Mouse (Mus musculus) adrenal gland, adult (tissue): Measurements from ENCODE around the gene Map3k13.

Experiments used
- DNase-seq, 2 experiments: peaks; one replicate each; pipeline ENCODE4 v3.0.0; 2022 to 2023; ENCODE audit warnings: low spot score in 1 of 2; ENCODE audit not compliant: inconsistent age in 2 of 2

Gene Map3k13

DNA sequence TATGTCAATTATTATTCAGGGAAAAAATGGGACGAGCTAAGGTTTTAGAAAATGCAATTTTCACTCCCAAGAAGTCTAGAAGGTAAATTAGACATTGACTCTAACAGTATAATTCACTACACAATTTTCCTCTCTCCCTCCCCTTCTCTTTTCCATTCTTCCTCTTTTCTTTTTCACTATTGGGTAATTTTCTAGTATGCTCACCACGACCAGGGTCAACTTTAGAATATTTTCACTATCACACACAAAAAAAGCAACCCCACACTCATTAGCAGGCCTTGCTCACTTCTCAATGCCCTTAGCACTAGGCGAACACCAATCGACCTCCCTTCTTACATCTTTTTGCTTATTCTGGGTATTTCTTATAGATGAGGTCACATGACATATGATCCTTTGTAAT lies 54.7 kb downstream of the Map3k13 start:
- DNase-seq: no peak

DNA sequence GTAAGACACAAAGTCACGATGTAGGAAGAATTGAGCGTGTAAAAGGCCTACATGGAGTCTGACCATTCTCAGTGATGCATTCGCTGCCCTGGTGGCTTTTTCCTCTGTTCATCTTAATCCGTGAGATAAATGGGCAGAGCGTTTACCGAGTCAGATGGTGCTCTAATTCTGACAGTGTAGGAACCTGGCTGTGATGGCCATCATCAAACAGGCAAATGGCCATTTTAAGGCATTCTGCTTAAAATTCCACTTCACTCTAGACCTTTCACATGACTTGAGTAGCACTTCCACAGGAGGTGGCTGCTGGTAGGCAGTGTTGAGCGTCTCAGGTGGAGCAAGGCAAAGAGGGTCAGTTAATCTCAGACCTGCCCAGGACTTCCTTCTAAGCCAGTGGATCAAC lies 58.2 kb downstream of the Map3k13 start:
- no peak for DNase-seq

DNA sequence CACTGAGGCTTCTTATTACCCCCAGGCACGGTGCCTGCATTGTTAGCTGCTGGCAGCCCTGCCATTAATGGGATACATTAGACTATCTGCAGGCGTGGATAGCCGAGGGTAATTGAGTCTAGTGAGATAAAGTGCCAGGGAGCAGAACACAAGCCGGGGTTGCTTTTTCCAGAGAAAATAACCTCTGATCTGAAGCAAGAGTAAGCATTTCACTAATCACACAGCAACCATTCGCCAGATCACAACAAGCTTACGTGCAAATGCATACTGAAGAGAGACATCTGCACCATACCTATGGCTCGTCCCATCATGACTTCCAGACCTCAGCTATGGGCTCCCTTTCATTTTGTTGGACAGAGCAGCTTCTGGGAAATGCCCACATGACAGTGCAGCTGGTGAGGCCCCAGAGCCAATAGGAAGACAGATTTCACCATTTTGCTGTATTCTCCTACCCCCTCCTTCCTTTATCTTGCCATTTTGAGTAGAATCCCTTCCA lies 59.3 kb downstream of the Map3k13 start:
- peak; percentile 21 to 47 for DNase-seq

DNA sequence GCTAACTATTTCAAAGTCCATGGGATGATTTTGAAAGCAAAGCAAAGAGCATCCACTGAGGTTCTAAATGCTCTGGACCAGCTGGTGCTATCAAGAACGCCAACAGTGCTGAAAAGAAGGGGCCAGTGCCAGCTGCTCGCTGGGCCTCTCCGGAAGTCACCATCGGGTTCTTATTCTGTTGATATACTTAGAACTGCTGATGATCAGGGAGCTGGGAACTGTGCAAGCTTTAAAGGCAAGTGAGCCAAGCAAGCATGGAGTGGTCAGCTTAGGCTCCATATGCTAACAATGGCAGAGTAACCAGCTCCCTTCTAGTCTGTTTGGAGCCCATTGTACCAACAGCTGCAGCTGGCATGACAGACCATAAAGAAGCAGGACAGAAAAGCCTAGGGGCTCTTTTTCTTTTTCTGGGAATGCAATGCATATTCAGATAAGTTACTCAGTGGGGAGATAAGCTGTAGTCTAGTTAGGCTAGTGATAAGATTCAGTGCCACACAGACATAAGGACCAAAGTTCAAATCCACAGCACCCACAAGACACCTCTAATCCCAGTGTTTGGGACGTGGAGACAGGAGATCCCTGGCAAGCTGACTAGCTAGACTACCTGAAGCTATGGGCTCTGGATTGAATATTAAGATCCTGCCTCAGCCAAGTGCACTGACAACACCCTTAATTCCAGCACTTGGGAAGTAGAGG lies 60.6 kb downstream of the Map3k13 start:
- no peak for DNase-seq

DNA sequence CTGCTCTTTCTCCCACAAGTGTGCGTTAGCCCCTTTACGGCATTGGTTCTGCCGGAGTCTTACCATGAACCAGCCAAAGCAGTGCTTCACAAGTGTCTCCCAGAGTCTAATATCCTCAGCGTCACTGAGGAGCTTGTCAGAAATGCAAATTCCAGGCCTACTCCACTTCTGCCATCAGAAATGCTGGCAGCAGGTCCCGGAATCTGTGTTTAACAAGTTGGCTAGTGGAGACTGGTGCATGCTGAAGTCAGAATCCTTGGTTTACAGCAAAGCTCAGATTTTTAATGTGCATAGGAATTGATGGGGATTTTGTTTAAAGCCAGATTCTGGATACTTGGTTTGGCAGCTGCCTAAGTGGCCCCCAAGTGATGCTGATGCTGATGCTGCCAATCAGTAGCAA lies 62.0 kb downstream of the Map3k13 start:
- DNase-seq: no peak

DNA sequence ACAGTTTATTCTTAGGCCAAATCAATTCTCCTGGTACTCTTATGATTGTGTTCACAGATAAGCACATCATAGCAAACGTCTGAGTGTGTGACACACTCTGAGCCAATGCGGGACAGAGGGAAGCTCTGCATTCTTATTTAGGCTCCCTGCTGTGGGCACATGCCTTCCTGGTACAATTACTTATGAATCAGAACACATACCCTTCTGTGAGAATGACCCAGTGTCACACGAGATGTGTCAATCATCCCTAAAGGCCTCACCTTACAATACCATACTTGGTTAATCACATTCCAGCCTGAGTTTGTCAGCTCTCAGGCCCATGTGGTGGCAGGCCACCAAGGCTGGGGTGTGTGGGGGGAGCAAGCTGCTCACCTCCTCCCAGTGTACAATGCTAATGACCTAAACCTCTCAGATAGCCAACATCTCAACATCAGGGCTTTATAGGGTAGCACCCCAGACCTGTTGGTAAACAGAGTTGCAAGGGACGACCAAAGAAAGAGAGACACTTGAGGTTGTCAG lies 63.0 kb downstream of the Map3k13 start:
- DNase-seq: no peak

DNA sequence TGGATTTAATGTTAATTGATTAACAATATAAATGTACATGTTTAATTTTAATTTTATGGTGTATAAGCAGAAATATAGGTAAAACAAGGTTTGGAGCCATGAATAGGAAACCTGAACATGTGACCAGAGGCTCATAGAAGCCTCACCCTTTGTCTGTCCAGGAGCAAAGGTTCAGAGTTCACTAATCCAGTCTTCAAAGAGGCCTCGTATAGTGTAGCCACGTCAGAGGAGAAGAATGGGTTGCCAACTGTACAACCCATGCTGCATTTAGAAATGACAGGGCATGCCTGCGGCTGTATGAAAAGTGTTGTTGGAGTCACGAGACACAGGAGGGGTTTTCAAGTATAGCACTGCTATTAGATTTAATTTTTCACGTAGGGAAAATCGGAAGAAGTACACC lies 64.0 kb downstream of the Map3k13 start:
- DNase-seq: no peak

DNA sequence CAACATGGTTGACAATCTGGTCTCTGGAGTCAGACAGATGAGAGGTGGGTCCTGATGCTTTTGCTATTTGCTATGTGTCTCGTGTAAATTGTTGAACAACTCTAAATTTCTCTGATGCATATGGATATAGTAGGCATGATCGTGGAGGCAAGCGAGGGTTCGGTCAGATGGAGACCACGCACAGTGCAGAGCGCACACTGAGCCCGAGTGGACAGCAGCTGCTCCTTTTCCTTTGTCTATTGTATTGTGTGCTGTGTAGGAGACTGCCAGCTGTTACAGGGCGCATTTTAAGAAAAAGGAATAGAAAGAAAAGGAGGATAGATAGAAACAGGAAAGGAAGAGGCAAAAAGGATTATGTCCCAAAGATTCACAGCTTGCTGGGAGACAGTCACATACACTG lies 64.7 kb downstream of the Map3k13 start:
- DNase-seq: no peak

DNA sequence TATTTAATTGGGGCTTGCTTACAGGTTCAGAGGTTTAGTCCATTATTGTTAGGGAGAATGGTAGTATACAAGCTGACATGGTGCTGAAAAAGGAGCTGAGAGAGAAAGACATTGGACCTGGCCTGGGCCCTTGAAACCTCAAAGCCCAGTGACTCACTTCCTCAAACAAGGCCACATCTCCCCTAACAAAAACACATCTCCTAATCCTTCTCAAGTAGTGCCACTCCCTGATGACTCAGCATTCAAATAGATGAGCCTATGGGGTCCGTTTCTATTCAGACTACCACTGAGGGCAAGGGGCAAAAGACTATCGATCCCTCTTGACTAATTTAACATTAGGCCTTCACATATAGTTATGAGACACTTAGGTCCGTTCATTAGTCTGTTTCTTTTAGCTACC lies 68.3 kb downstream of the Map3k13 start:
- no peak for DNase-seq

DNA sequence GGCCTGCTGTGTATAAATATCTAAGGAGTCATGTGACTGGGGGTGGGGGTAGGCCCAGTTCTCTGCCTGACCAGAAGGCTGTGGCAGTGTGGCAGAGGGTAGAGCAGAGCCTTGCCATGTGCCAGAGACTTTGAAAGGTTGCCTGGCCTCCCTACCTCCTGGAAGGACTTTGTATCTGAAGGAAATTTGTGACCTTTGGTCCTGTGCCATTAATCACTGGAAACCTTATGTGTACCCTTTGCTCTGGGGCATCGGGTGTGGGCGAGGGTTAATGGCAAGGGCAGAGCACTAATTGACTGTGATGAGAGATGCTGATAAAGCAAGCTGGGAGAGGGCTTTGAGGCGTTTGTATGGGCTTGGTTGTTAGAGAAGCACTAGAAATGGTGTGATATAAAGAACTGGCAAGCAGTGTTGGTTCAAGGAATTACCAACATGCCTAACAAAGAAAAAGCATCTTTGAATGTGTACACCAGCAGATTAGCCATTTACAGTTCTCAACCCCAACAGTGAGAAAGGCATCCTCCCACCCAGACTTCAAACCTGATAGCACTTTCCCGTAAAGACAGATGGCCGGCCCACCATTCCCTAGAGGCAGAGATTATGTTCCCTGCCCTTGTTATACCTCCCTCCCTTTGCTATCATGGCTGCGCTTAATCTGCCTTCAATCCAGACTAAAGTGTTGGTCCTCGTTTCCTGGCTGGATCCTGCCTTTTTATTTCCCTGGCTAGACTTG lies 71.3 kb downstream of the Map3k13 start:
- peak in 1 of 2 experiments; percentile 21 for DNase-seq

DNA sequence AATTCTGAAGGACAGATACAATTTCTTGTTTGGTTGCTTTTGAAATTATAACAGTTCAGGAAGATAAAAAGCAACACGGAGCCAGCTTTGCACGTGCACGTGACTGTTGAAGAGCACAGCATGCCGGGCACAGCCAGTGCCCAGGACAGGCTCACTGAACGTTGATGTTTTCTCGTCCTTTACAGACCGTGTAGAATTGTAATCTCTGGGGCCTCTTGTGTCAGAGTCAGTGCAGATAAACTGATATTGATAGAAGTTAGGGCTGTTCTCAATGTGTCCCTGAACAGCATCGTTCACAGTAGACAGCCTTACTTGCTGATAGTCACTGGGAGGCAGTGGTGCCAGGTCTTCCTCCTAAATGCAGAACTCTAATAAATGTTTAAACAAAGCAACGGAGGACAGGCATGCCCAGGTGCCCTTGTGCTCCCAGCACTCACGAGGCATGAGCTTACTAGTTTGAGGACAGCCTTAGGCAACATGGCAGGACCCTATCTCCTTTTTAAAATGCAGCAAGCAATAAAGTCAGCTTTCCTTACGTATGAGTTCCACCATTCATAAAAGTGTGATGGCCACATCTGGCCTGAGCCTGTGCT lies 71.9 kb downstream of the Map3k13 start:
- peak in 1 of 2 experiments; percentile 20 for DNase-seq

DNA sequence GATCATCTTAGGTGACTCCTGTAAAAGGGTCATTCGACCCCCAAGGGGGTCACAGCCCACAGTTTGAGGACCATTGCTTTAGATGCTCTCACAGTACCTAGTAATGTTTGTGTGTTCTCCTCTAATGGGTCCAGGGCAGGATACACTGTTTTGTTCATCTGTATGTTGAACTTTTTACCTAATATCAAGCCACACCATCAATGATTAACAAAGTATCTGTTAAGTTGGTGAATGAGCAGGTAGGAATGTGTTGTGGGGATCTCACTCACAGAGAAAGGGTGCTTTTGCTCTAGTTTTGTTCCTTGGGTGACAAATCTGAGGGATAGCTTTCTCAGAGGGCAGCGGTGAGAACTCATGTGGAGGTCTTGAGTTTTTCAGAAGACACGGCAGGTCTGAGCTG lies 73.6 kb downstream of the Map3k13 start:
- DNase-seq: no peak

DNA sequence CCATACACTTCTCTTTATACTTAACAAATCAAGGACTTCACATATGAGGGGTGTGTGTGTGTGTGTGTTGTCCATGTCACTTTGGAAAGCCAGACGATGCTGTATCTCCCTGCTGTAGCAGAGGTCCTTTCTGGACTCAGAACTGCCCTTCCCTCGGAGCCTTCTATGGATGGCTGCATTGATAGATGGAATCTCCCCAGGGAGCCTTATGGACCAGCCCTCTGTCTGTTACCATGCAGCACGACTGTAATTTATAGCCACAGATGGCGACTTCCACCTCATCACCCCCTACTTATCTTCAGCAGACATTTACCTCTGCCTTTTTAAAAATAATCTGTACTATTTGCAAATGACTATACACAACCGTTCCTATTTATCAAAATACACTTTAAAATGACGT lies 74.5 kb downstream of the Map3k13 start:
- no peak for DNase-seq

DNA sequence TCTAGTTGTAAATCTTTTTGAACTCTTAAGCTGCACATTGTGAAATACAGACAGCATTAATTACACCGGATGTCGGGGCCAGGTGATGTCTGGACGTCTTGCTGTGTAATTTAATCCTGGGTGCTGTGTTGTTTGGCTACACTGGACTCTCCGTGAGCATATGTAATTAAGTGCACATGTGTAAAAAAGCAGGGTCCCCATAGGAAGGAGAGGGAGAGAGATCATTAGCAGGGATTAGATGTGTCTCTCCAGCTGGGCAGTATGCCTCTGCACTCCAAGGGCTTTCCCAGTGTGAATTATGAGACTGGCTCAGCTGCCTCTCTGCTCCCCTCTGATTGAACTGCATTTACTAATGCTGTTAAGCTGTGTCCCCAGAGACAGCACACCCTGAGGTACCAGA lies 75.7 kb downstream of the Map3k13 start:
- no peak for DNase-seq

DNA sequence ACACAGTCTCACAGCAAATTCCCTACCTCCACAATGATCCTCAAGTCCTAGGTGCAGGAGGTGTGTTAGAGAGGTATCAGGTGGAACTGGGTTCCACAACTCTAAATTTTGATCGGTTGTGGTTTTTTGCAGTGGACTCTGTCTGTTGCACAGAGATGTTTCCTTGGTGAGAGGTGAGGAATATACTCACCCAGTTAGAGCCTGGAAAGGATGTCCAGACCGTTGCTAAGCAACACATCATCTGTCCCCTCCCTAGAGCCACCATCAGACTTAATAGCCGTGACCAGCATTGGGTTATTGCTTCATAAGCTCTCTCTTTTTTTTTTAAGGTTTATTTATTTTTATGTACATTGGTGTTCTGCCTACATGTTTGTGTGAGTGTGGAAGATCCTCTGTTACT lies 83.6 kb downstream of the Map3k13 start:
- DNase-seq: no peak

DNA sequence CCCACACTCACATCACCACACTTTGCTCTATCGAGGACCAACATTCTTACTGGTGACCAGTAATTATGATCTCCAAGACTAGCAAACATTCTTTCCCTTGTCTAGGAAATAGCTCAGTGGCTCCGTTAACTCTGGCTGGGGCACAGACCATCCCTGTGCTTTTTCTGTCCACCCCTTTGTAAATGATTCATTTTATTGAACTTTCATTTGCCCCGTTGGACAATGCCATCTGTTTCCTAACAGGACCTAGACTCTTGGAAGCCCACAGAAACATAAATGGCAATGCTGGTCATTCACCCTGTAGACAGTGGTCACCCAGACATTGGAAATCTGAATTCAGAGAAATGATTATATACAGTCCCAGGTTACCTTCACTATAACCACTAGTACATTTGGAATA lies 84.7 kb downstream of the Map3k13 start:
- DNase-seq: no peak

DNA sequence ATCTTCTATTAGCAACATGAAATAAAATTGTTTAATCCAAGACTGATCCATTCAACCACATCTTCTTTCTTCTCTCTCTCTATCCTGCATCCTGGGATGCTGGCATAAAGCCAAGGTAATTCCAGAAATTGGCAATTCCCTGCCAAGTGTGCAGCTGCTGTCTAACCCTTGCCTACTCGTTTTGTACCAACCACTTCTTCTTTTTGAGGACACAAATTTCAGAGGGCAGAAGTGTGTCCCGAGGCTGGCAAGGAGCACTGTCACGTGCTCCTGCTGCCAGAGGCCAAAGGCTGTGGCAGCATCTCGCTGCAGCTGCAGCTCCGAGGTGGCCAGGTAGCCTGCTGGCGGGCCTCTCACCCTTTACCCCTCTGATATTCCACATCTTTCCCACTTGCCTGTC lies 87.0 kb downstream of the Map3k13 start:
- DNase-seq: no peak

DNA sequence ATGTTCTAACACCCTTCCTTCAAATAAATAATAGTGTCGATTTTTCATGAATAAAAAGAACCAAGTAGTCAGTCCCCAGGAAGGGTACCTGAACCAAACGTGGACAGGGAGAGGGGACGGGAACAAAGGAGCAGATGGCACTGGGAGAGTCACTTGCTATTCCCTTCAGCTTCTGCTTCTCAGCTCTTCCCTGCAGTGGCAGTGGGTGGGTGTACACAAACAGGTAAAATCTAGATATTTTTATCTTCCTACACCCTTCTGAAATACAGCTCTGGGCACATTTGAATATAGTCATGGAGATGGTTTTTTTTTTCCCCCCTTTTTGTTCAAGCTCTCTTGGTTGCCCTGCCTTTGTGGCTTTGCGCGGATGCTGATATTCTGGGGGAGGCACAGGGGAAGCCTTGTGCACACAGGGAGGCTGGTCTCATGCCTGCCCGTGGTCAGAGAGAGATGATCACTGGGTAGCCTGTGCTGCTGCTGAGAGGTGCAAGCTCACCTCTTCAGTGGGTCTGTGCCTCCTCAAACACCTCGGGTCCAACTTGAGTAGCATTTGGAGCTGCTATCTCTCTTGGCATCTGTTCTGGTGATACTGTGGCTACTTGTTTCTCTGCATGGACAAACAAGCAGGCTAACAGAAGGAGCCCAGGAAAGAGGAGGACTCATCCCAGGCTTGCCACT lies 87.6 kb downstream of the Map3k13 start:
- DNase-seq: no peak

DNA sequence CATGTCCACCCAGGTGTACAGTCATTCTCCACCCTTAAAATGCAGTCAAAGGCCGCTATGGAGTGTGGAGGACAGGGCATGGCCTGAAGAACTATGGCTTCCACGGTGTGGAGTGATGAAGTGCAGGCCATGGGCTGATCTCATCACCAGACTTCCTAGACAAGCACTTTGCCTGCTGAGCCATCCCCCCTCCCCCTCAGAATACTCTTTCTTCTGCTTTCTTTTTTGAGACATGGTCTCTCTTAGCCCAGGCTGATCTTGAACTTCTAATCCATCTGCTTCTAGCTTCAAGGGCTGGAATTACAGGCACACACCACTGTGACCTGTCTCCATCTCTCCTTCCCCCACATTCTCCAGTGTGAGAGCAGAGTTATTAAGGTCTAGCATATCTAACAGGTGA lies 93.5 kb downstream of the Map3k13 start:
- no peak for DNase-seq

DNA sequence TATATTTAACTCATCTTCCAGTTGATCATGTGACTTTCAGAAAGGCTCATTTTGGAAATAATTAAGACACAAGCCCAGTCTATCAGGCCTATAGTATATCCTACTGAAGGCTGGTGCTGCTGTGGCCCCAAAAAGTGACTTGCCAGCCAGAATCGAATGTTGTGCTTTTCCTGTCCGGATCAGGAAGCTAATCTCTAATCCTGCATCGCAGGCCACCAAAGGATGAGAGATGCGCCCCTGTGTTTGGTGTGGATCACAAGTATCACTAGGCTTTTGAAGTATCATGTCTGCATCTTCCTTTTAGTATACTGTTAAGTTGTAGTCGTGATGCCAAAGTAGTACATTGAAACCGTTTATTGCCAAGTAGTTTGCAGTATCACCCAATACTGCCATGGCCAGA lies 99.7 kb downstream of the Map3k13 start:
- no peak for DNase-seq

DNA sequence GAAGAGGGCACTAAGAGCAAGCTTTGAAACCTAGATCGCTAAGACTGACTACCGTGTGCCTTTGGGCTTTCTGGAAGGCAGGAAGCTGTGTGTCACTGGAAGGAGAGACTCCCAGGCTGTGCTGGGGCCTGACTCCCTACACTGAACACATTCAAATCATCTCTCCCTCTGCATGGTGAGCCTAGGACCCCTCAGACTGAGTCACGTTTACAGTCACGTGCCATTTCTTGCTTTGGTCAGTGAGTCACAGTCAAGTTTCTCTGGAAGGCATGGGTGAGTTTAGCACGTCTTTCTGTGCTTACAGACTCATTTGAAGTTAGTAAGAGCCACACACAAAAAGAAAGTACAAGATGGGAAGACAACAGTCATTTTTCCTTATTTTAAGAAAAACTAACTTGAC lies 107.1 kb downstream of the Map3k13 start:
- no peak for DNase-seq

DNA sequence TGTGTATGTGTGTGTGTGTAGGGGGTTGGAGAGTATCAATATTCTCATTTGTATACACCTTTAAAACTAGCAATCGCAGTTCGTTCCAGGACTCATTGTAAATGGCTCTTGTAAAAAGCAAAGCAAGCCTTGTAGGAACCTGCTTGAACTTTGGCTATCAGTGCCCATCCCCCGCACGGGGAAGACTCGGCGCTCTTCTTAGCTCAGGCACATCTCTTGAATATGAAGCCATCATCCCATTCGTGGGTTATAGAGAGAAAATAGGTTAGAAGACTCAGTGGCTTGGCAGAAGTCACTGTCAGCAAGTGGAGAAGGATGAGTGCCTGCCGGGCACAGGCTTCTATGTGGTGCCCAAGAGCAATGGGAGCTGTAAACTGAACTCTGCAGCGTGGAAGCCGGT lies 110.5 kb downstream of the Map3k13 start:
- no peak for DNase-seq
